Mouse (Mus musculus) midbrain, embryonic 14.5 days (tissue): ENCODE measurements around the gene Nup54. TPM values are rescaled to one million over a fixed set of nuclear protein-coding genes. Genes with fewer than 3 reads are reported as not detected.

Source experiments
- ATAC-seq: fragments of 200-750 bp; cut with Nextera tagmentation; 2 replicates; pipeline ENCODE4 v1.8.0; 2017; ENCODE audit warnings: moderate number of reproducible peaks, moderate library complexity; ENCODE audit not compliant: low FRiP score, low TSS enrichment
- DNase-seq: peaks from one replicate; pipeline ENCODE4 v3.0.0-alpha.2; 2015
- H3K27ac ChIP-seq: fragments of 300-500 bp; sonication (generic); replicated peaks from 2 replicates; pipeline ENCODE4 v1.5.1; 2014; ENCODE audit warnings: mild to moderate bottlenecking, low read depth, low read length, moderate library complexity
- H3K27me3 ChIP-seq: fragments of 300-500 bp; sonication (generic); 2 replicates; pipeline ENCODE4 v1.6.1; 2014; ENCODE audit warnings: low read length, control low read depth, mixed read lengths; ENCODE audit not compliant: control insufficient read depth, insufficient read depth
- H3K36me3 ChIP-seq: fragments of 300-500 bp; sonication (generic); 2 replicates; pipeline ENCODE4 v1.6.1; 2014; ENCODE audit warnings: low read length, control low read depth; ENCODE audit not compliant: control insufficient read depth, insufficient read depth
- H3K4me1 ChIP-seq: fragments of 300-500 bp; sonication (generic); 2 replicates; pipeline ENCODE4 v1.6.1; 2014; ENCODE audit warnings: mild to moderate bottlenecking, antibody characterized with exemption, low read length, control low read depth; ENCODE audit not compliant: control insufficient read depth, insufficient read depth
- H3K4me2 ChIP-seq: fragments of 300-500 bp; sonication (generic); 2 replicates; pipeline ENCODE4 v1.6.1; 2014; ENCODE audit warnings: mild to moderate bottlenecking, low read length, moderate library complexity
- H3K4me3 ChIP-seq: fragments of 300-500 bp; sonication (generic); replicated peaks from 2 replicates; pipeline ENCODE4 v1.5.1; 2014; ENCODE audit warnings: low read depth, low read length
- H3K9ac ChIP-seq: fragments of 300-500 bp; sonication (generic); replicated peaks from 2 replicates; pipeline ENCODE4 v1.6.1; 2014; ENCODE audit warnings: mild to moderate bottlenecking, low read length, moderate library complexity
- H3K9me3 ChIP-seq: fragments of 300-500 bp; sonication (generic); 2 replicates; pipeline ENCODE4 v1.6.1; 2016; ENCODE audit warnings: low read length, control low read depth, mixed read lengths; ENCODE audit not compliant: control insufficient read depth
- WGBS: fragments of 180-500 bp; shearing (Covaris S2); extraction: QIAGEN DNeasy Blood & Tissue Kit; methylation state at CpG from one replicate; pipeline ENCODE4 v1.1.7; 2014; 5-methylcytosine and 5-hydroxymethylcytosine counted together
- polyA plus RNA-seq: library from polyadenylated mRNA; unstranded; fragments of >200 nt; fragmentation: Nextera tagmentation; extraction: Ambion mirVana; gene quantifications from 2 replicates; pipeline ENCODE4 v1.2.1, GENCODE M21; 2014

The Nup54 gene
- polyA plus RNA-seq, 1 experiment from 2014 or later: 61.4 TPM

- peaks cover 10% of the 10 kb centered on the region for H3K36me3 ChIP-seq
- no peak overlapping the region for H3K27ac ChIP-seq
- no peak for DNase-seq
- no peaks in the 10 kb centered on the region for H3K4me1 ChIP-seq
- H3K4me2 ChIP-seq: no peak overlapping the region
- H3K4me3 ChIP-seq: no peak overlapping the region
- no peak overlapping the region for H3K9ac ChIP-seq
- no peaks in the 10 kb centered on the region for H3K9me3 ChIP-seq
- H3K27me3 ChIP-seq: no peaks in the 10 kb centered on the region
- no peak for ATAC-seq
- 88% methylated on average over 9 of the region's 9 CpGs for WGBS
These were observed 25.5 kb downstream of the Nup54 start for GRCm38 (mm10) chr5:92409361-92410155.

GRCm38 (mm10) chr5:92404400-92404678, 30.7 kb downstream of the Nup54 start:
- ATAC-seq (no peak), DNase-seq (no peak)
- H3K9me3 ChIP-seq: no peaks in the 10 kb centered on the region
- no peak overlapping the region for H3K4me2 ChIP-seq
- H3K27me3 ChIP-seq: no peaks in the 10 kb centered on the region
- no peaks in the 10 kb centered on the region for H3K4me1 ChIP-seq
- H3K36me3 ChIP-seq: no peaks in the 10 kb centered on the region
- no peak overlapping the region for H3K27ac ChIP-seq
- H3K4me3 ChIP-seq: no peak overlapping the region
- WGBS: 38% methylated on average over 2 of the region's 2 CpGs
- H3K9ac ChIP-seq: no peak overlapping the region

DNA sequence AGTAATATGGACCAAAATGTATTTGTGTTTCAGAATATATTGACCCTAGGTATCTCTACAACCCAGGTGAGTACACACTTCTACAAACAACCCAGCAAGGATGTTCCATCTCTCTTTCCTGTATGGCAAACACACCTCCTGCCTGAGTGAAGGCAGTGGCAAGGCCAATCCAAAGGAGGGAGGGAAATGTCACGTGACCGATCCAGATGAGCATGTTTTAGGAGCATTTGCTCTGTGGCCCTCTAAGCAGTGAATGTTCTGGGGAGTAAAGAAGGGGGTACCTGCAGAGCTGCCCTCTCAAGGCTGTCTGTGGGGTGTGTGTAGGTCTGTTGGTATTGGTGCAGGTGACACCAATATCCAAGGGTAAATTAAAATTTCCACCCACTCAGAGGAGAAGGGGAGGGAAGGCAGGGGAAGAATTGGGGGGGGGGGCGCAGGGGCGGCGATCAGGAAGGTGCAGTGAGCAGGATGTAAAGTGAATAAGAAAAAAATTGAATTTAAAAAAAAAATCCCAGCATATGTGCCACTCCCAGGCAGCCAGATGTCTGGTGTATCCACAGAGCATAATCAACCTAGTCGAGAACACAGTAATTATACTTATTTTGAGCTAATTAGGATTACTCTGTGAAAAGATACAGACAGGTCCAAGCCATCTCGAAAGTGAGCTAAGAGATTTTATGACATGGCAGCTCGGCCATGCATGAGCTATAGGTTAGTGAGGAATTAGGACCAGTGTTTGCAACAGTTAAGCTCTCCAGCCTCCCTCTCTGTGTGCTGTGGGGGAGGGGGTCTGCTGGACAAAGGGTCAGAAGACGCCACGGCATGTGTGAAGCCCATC, 31.2 kb downstream of the Nup54 start:
- 55% methylated on average over 10 of the region's 10 CpGs for WGBS
- no peak overlapping the region for H3K27ac ChIP-seq
- H3K4me1 ChIP-seq: no peaks in the 10 kb centered on the region
- DNase-seq: no peak
- no peaks in the 10 kb centered on the region for H3K36me3 ChIP-seq
- no peak overlapping the region for H3K4me3 ChIP-seq
- no peaks in the 10 kb centered on the region for H3K27me3 ChIP-seq
- no peak; the same call in 1 of the 2 replicates for ATAC-seq
- H3K9me3 ChIP-seq: no peaks in the 10 kb centered on the region
- H3K4me2 ChIP-seq: no peak overlapping the region
- H3K9ac ChIP-seq: no peak overlapping the region

DNA sequence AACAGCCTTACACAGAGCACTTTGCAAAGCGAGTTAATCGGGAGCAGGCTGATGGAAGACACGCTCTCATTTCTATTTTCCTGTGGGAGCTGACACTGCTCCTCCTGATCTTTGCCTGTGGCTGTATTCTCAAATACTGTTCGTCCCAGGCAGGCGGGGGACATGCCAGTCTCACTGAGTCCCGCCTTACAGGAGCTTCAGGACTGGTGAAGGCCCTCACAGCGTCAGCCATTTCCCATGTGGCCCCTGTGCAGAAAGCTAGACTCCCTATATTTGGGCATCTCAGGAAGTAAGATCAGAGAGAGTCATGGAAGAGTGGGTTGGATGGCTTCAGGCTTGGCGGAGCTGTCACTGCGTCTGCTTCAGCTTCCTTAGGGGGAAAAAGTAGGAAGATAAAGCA, 32.2 kb downstream of the Nup54 start:
- ATAC-seq (no peak), DNase-seq (no peak)
- Histone ChIP-seq H3K36me3 (no peaks in the 10 kb centered on the region), H3K4me2 (no peak overlapping the region), H3K27ac (no peak overlapping the region), H3K9ac (no peak overlapping the region), H3K4me3 (no peak overlapping the region), H3K27me3 (no peaks in the 10 kb centered on the region), H3K9me3 (no peaks in the 10 kb centered on the region), H3K4me1 (no peaks in the 10 kb centered on the region)
- 65% methylated on average over 9 of the region's 9 CpGs for WGBS

- Histone ChIP-seq H3K9me3 (no peaks in the 10 kb centered on the region), H3K4me1 (no peaks in the 10 kb centered on the region), H3K36me3 (no peaks in the 10 kb centered on the region), H3K4me3 (no peak overlapping the region), H3K9ac (no peak overlapping the region), H3K27me3 (no peaks in the 10 kb centered on the region), H3K27ac (no peak overlapping the region), H3K4me2 (no peak overlapping the region)
- ATAC-seq (peak; percentile 76), DNase-seq (peak; percentile 87)
- 25% methylated on average over 5 of the region's 5 CpGs for whole genome bisulfite sequencing
These were observed 36.9 kb downstream of the Nup54 start for GRCm38 (mm10) chr5:92398153-92398552.

DNA sequence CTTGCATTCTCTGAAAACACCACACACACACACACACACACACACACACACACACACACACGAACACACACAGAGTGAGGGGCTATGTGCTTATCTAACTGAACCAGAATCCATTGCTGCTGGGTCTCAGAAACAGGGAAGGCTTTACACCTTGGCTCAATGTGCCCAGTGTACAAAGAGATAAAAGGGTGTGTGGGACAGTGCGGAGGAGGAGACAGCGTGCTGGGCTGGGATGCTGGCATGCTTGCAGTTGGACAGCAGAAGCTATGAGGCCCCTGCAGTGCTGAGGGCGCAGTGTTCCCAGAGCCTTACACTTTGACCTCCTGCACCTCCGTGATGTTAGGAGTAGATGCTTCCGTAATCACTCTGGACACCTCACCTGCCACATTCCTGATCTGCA, 38.5 kb downstream of the Nup54 start:
- Histone ChIP-seq H3K4me1 (no peaks in the 10 kb centered on the region), H3K27ac (no peak overlapping the region), H3K27me3 (no peaks in the 10 kb centered on the region), H3K4me2 (no peak overlapping the region), H3K9ac (no peak overlapping the region), H3K4me3 (no peak overlapping the region), H3K9me3 (no peaks in the 10 kb centered on the region), H3K36me3 (no peaks in the 10 kb centered on the region)
- DNase-seq: no peak
- WGBS: 89% methylated on average over 6 of the region's 6 CpGs
- ATAC-seq: no peak

DNA sequence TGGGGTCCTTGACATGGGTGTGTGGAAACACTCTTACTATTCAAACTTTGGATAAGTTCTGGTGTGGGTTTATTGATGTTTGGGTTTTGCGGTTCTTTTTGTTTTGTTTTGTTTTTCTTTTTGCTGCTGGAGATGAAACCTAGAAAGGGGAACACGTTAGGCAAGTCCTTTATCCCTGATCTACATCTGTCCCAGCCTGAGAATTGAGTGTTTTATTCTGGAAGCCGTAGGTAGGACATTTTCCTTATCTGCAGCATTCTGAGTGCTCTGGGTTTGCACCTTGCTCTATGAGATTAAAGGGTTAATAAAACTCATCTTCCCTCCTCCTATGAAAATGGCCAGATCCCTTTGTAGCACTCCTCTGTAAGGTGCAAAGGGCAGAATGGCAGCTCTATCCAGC, 39.3 kb downstream of the Nup54 start:
- Histone ChIP-seq H3K4me3 (no peak overlapping the region), H3K4me2 (no peak overlapping the region), H3K4me1 (no peaks in the 10 kb centered on the region), H3K27me3 (no peaks in the 10 kb centered on the region), H3K27ac (no peak overlapping the region), H3K9ac (no peak overlapping the region), H3K9me3 (no peaks in the 10 kb centered on the region), H3K36me3 (no peaks in the 10 kb centered on the region)
- ATAC-seq (no peak), DNase-seq (no peak)
- WGBS: 90% methylated on average over 3 of the region's 3 CpGs

- Histone ChIP-seq H3K27me3 (no peaks in the 10 kb centered on the region), H3K4me2 (no peak overlapping the region), H3K9ac (no peak overlapping the region), H3K4me1 (no peaks in the 10 kb centered on the region), H3K9me3 (no peaks in the 10 kb centered on the region), H3K4me3 (no peak overlapping the region), H3K36me3 (no peaks in the 10 kb centered on the region), H3K27ac (no peak overlapping the region)
- ATAC-seq (no peak), DNase-seq (no peak)
- WGBS: 74% methylated on average over 10 of the region's 10 CpGs
These were observed 41.2 kb downstream of the Nup54 start for GRCm38 (mm10) chr5:92393863-92394262.

DNA sequence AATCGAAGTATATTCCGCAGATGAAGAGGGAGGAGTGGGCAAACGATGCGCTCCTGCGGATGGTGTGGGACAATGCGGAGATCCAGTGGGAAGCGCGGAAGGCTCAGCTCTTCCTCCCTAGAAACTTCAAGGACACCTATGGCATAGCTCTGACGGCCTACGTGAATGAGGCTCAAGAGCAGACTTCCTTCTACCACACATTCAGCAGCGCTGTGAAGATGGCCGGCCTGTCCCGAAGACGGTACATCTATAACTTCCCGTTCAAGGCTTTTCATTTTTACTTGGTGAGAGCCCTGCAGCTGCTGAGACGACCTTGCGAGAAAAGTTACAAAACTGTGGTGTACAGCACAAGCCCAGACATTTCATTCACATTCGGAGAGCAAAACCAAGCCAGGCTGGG, 42.5 kb downstream of the Nup54 start:
- WGBS: 48% methylated on average over 18 of the region's 18 CpGs
- Histone ChIP-seq H3K4me1 (no peaks in the 10 kb centered on the region), H3K27ac (no peak overlapping the region), H3K4me3 (peak overlapping the region; percentile 12; the same call in 1 of the 2 replicates), H3K27me3 (no peaks in the 10 kb centered on the region), H3K9me3 (no peaks in the 10 kb centered on the region), H3K9ac (no peak overlapping the region), H3K4me2 (peak overlapping the region; percentile 26), H3K36me3 (no peaks in the 10 kb centered on the region)
- ATAC-seq: no peak
- DNase-seq: no peak
